Mouse (Mus musculus): ENCODE measurements around the gene Sms. TPM values are rescaled to one million over a fixed set of nuclear protein-coding genes. Genes with fewer than 3 reads are reported as not detected.

Gene Sms
- polyA plus RNA-seq, 1 experiment from 2014 or later = 18.3 TPM

- H3K9ac ChIP-seq (replicated peaks) = no peak within 1 kb of the TSS
- H3K27me3 ChIP-seq (ENCODE audit: insufficient read depth, low read length) = no peaks in the 10 kb centered on the region
- no peak within 1 kb of the TSS for H3K4me2 ChIP-seq (ENCODE audit: low read depth, low read length)
- TF ChIP-seq CTCF (IDR thresholded peaks at IDR 0.05; ENCODE audit: low read depth) (no peak), EP300 (IDR thresholded peaks at IDR 0.05; ENCODE audit: low read depth) (no peak)
- WGBS (ENCODE audit: insufficient replicate concordance) = 62% methylated on average over 5 of the region's 5 CpGs
- H3K27ac ChIP-seq (ENCODE audit: low read depth) = no peak within 1 kb of the TSS
- DNase-seq = no peak
- no peak for ATAC-seq
- no peak within 1 kb of the TSS for H3K4me3 ChIP-seq (ENCODE audit: low read depth, low read length)
- H3K9me3 ChIP-seq (ENCODE audit: low read length) = no peaks in the 10 kb centered on the region
- no peaks in the 10 kb centered on the region for H3K4me1 ChIP-seq (ENCODE audit: insufficient read depth)
- H3K36me3 ChIP-seq (replicated peaks; ENCODE audit: insufficient read depth, low read length) = no peaks in the 10 kb centered on the region
Measured at GRCm38 (mm10) chrX:157415212-157415611, 76.9 kb downstream of the Sms start, which contains the start of gene Phex. Phex (minus strand) TSS chrX:157415312.

DNA sequence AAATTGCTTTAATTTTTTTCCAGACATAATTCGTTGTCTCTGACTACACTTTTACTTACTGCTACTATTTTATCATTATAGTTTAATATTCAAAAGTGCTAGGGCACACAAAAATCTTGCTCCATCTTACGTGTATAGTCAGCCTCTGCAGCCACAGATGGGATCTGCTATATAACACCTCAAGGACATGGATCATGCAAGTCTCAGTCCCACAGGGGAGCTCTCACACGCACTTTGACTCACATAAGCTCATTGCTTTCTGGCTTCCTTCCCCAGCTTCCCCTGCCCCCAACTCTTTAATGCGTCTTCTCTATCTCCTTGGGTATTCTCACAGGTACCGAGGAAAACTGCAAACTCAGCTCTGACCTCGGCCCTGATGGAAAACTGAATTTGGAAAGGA is 87.2 kb downstream of the Sms start:
- DNase-seq (no peak), ATAC-seq (no peak)
- H3K9ac ChIP-seq (replicated peaks) = no peak overlapping the region
- no peaks in the 10 kb centered on the region for H3K4me1 ChIP-seq (ENCODE audit: insufficient read depth)
- H3K27ac ChIP-seq (ENCODE audit: low read depth) = no peak overlapping the region
- no peaks in the 10 kb centered on the region for H3K27me3 ChIP-seq (ENCODE audit: insufficient read depth, low read length)
- H3K4me3 ChIP-seq (ENCODE audit: low read depth, low read length) = no peak overlapping the region
- H3K4me2 ChIP-seq (ENCODE audit: low read depth, low read length) = no peak overlapping the region
- no peak for TF ChIP-seq EP300 (IDR thresholded peaks at IDR 0.05; ENCODE audit: low read depth)
- no peak for TF ChIP-seq CTCF (IDR thresholded peaks at IDR 0.05; ENCODE audit: low read depth)
- no peaks in the 10 kb centered on the region for H3K9me3 ChIP-seq (ENCODE audit: low read length)
- no peaks in the 10 kb centered on the region for H3K36me3 ChIP-seq (replicated peaks; ENCODE audit: insufficient read depth, low read length)
- WGBS (ENCODE audit: insufficient replicate concordance) = 71% methylated on average over 6 of the region's 6 CpGs

Other genes with a start within 250 kb of the Sms start
- gene Phex, start 77.0 kb downstream of the Sms start, polyA plus RNA-seq (2015; fragmentation: Nextera tagmentation; extraction: Ambion mirVana) = not detected in 2 replicates
- 0.62 and 0.75 TPM in 2 replicates for gene Yy2, start 76.7 kb upstream of the Sms start, polyA plus RNA-seq (2015; fragmentation: Nextera tagmentation; extraction: Ambion mirVana)
- 3.7 and 4.5 TPM in 2 replicates for gene Mbtps2, start 106.4 kb upstream of the Sms start, polyA plus RNA-seq (2015; fragmentation: Nextera tagmentation; extraction: Ambion mirVana)
- gene Smpx, start 206.6 kb upstream of the Sms start, polyA plus RNA-seq (2015; fragmentation: Nextera tagmentation; extraction: Ambion mirVana) = 0.36 and 6.8 TPM in 2 replicates